Mouse (Mus musculus) heart, embryonic 10.5 days (tissue): ENCODE results near the gene Ncoa6. TPM values are rescaled to one million over a fixed set of nuclear protein-coding genes. Genes with fewer than 3 reads are reported as not detected.
A peak's percentile ranks its signal among the peaks of the same experiment; 100 is the strongest.

Experiments
- DNase-seq: peaks from one replicate; pipeline ENCODE4 v3.0.0-alpha.2; 2017; ENCODE audit warnings: low spot score
- H3K27ac ChIP-seq: fragments of 300-500 bp; sonication (generic); 2 replicates; pipeline ENCODE4 v1.5.1; 2016; ENCODE audit warnings: mild to moderate bottlenecking
- H3K27me3 ChIP-seq: fragments of 300-500 bp; sonication (generic); 2 replicates; pipeline ENCODE4 v1.6.1; 2016; ENCODE audit warnings: mild to moderate bottlenecking; ENCODE audit not compliant: poor library complexity, insufficient read depth, severe bottlenecking
- H3K36me3 ChIP-seq: fragments of 300-500 bp; sonication (generic); 2 replicates; pipeline ENCODE4 v1.6.1; 2016; ENCODE audit warnings: mild to moderate bottlenecking, moderate library complexity
- H3K4me1 ChIP-seq: fragments of 300-500 bp; sonication (generic); 2 replicates; pipeline ENCODE4 v1.6.1; 2016; ENCODE audit warnings: mild to moderate bottlenecking
- H3K4me3 ChIP-seq: fragments of 300-500 bp; sonication (generic); 2 replicates; pipeline ENCODE4 v1.5.1; 2016; ENCODE audit warnings: mild to moderate bottlenecking, moderate library complexity
- H3K9me3 ChIP-seq: fragments of 300-500 bp; sonication (generic); 2 replicates; pipeline ENCODE4 v1.6.1; 2016; ENCODE audit warnings: mild to moderate bottlenecking, moderate library complexity
- WGBS: fragments of 180-500 bp; shearing (Covaris S2); methylation state at CpG from one replicate; pipeline ENCODE4 v1.1.7; 2016; 5-methylcytosine and 5-hydroxymethylcytosine counted together
- polyA plus RNA-seq: library from polyadenylated mRNA; unstranded; fragments of >200 nt; fragmentation: Nextera tagmentation; extraction: Ambion mirVana; gene quantifications from 2 replicates; pipeline ENCODE4 v1.2.1, GENCODE M21; 2016

The Ncoa6 gene
- polyA plus RNA-seq, 1 experiment from 2014 or later, result 17.9 TPM

DNA sequence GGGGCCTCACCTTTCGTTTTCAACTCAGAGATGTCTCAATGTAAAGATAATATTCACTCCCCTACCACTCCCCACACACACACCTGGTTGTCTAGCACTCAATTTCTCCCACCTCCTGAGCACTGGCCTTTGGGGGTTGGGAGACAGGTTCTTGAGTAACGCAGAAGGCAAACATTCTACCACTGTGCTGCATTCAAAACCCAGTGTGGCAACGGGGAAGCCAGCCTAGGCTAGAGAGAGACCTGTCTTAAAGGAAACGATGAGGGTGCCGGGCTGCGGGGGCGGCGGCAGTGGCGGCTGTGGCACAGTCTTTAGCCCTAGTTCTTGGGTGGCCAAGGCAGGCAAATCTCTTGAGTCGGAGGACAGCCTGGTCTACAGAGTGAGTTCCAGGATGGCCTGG, 97.5 kb downstream of the Ncoa6 start:
- H3K27me3 ChIP-seq, result peaks cover 24% of the 10 kb centered on the region
- H3K4me3 ChIP-seq, result no peak overlapping the region
- H3K4me1 ChIP-seq, result peaks cover 14% of the 10 kb centered on the region
- no peak overlapping the region for H3K27ac ChIP-seq
- WGBS, result 79% methylated on average over 10 of the region's 10 CpGs
- no peaks in the 10 kb centered on the region for H3K9me3 ChIP-seq
- DNase-seq, result no peak
- H3K36me3 ChIP-seq, result no peaks in the 10 kb centered on the region

DNA sequence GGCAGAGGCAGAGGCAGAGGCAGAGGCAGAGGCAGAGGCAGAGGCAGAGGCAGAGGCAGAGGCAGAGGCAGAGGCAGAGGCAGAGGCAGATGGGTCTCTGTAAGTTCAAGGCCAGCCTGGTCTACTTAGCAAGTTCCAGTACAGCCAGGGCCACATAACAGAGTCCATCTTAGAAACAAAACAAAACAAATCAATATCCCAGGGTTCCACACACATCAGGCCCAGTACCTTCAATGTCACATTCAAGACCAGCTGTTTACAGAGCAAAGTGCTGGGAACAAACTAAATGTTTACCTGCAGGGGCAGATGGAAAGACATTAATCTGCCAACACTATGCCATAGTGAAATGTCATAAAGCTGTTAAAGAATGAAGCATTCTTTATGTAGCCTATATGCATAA, 99.2 kb downstream of the Ncoa6 start:
- no peak overlapping the region for H3K27ac ChIP-seq
- peaks cover 10% of the 10 kb centered on the region for H3K27me3 ChIP-seq

DNA sequence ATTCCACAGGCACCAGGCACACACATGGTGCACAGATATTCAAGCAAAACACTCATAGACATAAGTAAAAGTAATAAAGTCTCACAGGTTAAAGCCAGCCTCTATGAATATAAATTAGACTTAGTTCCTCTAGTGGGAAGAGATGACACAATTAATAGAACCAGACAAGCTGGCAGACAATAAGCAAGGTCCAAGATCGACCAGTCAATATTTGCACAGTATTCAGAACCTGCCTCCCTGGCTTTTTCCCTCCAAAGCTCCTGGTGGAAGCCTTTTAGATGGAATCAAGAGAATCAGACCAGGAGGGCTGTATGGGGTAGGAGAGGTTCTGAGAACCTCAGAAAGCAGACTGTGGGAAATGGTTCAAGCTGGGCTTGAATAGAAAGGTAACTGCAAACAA, 99.8 kb downstream of the Ncoa6 start:
- Histone ChIP-seq H3K27ac (no peak overlapping the region), H3K27me3 (peaks cover 4% of the 10 kb centered on the region; the same call in 1 of the 2 replicates), H3K36me3 (no peaks in the 10 kb centered on the region), H3K9me3 (no peaks in the 10 kb centered on the region), H3K4me3 (no peak overlapping the region), H3K4me1 (peaks cover 22% of the 10 kb centered on the region)
- no peak for DNase-seq
- 85% methylated on average over 1 of the region's 1 CpGs for WGBS

More for the DNA sequence above, 99.2 kb downstream of the Ncoa6 start:
- peaks cover 18% of the 10 kb centered on the region for H3K4me1 ChIP-seq
- H3K4me3 ChIP-seq, result no peak overlapping the region
- no peak for DNase-seq
- no peaks in the 10 kb centered on the region for H3K36me3 ChIP-seq
- no peaks in the 10 kb centered on the region for H3K9me3 ChIP-seq

DNA sequence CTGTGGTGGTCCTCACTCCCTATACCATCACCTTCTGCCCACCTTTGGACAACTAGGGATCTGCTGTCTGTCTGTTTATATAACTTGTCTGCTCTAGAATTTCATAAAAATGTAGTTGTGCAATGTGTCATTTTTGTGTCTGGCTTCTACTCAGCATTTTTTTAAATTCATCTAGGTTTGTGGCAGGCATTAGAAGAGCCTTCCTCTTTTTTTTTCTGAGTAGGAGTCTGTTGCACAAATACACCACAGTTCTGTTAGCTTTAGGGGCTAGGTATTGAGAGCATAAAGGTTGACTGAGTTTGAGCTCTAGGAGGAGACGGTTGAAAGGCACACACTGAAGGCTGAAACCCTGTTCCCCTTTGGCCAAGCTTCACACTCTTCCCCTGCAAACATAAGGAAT, 100.4 kb downstream of the Ncoa6 start:
- Histone ChIP-seq H3K4me3 (no peak overlapping the region), H3K36me3 (no peaks in the 10 kb centered on the region), H3K27ac (no peak overlapping the region), H3K9me3 (no peaks in the 10 kb centered on the region), H3K27me3 (peaks cover under 1% of the 10 kb centered on the region; the same call in 1 of the 2 replicates), H3K4me1 (peaks cover 22% of the 10 kb centered on the region)
- no peak for DNase-seq
- 79% methylated on average over 1 of the region's 1 CpGs for WGBS

DNA sequence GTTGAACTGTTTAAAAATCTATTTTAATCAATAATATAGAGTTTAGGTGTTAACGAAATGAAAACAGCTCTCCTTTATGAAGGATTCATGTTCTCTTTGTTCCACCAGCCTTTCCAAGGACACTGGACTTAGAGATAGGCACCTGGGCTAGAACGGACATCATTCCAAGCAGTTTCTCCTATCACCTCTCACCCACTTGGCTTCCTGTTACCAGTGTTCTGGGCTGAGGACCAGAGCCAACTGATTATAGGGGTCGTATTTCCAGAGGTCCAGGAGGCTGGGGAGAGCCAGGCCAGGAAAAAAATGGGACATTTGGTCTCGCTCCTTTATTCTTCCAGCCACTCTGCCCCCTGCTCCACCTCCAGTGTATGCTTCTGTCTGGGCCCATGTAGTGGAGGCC, 101.2 kb downstream of the Ncoa6 start:
- Histone ChIP-seq H3K27me3 (no peaks in the 10 kb centered on the region), H3K9me3 (no peaks in the 10 kb centered on the region), H3K36me3 (no peaks in the 10 kb centered on the region), H3K4me1 (peaks cover 22% of the 10 kb centered on the region), H3K4me3 (no peak overlapping the region), H3K27ac (peak overlapping the region; percentile 70)
- no peak for DNase-seq
- WGBS, result 37% methylated on average over 4 of the region's 4 CpGs

DNA sequence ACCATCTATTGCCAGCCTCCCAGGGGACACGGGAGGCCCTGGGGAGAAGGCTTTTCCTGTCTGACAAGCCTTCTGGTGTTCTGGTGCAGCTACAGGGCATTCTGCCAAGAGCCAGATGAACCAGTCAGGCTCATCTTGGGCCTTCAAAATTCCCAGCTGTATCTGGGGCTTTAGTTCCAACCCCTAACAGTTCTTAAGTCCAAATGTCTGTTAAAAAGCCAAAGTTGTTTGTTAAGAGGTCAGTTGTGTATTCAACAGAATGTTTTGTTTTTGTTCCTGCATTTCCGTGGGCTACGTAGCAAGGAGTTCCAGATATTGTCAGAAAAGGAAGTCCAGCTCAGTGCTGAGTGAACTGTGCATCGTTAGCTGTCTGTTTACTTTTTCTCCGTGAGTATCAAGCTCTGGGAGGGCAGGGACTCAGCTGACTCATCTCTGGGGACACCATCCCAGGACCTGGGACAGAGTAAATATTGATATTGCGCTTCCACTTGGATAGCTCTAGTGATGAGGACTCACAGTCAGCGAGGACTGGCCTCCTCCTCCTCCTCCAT, 104.3 kb downstream of the Ncoa6 start:
- Histone ChIP-seq H3K27ac (peak overlapping the region; percentile 56; the same call in 1 of the 2 replicates), H3K36me3 (no peaks in the 10 kb centered on the region), H3K9me3 (no peaks in the 10 kb centered on the region), H3K27me3 (no peaks in the 10 kb centered on the region), H3K4me1 (peaks cover 22% of the 10 kb centered on the region), H3K4me3 (no peak overlapping the region)
- no peak for DNase-seq
- WGBS, result 45% methylated on average over 7 of the region's 7 CpGs

DNA sequence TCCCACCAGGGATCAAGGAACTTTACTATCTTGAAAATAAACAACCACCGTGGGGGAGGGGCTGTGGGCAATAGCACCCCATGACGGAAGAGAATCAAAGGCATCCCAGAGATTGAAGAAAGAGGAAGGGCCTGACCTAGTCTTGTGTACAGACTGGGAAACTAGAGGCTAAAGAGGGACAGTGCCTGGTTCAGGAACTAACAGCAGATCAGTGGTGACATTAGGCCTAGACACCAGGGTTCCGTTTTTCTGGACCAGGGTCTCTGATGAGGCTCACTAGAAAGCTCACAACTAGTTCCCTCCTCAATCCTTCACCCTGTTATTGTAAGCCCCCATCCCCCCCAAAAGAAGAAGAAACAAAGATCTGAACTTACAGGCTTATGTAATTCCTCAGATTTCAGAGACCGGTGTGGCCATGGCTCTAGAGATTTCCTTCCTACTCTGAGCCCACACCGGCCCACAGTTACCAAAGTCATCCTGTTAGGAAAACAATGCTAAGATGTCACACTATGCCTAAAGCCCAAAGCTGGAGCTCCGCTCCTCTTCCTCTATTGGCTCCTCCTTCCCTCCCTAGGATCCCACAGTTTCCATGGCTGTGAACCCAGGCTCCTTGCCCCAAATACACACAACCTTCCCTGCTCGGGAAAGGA, 105.9 kb downstream of the Ncoa6 start:
- no peak for DNase-seq
- 70% methylated on average over 7 of the region's 7 CpGs for WGBS
- no peak overlapping the region for H3K27ac ChIP-seq

DNA sequence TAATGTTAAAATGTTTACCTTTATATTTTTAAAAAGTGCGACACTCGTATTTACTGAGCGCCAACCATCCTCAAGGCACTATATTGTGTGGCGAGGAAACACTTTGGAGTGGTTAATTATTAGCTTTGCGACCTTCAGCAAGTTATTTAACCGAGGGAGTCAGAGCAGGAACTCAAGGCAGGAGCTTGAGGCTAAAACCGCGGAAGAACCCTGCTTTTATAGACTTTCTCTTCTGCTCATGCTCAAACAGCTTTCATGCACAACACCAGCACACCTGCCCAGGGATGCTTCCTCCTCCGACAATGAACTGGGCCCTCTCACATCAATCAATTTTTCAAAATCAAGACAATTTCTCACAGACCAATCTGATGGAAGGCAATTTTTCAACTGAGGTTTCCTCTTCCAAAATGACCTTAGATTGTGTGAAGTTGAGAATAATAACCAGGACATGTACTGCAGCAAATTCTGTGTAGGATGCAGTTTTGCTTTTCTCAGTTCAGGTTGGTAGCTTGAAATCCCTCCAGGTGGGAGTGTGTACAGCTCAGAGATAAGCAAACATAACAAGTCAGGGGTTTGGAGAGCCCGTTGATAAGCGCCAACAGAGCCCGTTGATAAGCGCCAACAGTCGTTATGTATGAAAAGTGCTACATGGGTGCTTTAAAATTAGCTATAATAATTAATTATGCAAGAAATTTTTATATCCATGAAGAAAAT, 115.9 kb downstream of the Ncoa6 start:
- peak overlapping the region; percentile 91 for H3K27ac ChIP-seq
- DNase-seq, result no peak
- no peaks in the 10 kb centered on the region for H3K27me3 ChIP-seq

More for the DNA sequence above, 105.9 kb downstream of the Ncoa6 start:
- H3K4me1 ChIP-seq, result peaks cover 20% of the 10 kb centered on the region
- H3K4me3 ChIP-seq, result no peak overlapping the region
- peaks cover 4% of the 10 kb centered on the region; the same call in 1 of the 2 replicates for H3K27me3 ChIP-seq
- no peaks in the 10 kb centered on the region for H3K36me3 ChIP-seq
- H3K9me3 ChIP-seq, result no peaks in the 10 kb centered on the region

DNA sequence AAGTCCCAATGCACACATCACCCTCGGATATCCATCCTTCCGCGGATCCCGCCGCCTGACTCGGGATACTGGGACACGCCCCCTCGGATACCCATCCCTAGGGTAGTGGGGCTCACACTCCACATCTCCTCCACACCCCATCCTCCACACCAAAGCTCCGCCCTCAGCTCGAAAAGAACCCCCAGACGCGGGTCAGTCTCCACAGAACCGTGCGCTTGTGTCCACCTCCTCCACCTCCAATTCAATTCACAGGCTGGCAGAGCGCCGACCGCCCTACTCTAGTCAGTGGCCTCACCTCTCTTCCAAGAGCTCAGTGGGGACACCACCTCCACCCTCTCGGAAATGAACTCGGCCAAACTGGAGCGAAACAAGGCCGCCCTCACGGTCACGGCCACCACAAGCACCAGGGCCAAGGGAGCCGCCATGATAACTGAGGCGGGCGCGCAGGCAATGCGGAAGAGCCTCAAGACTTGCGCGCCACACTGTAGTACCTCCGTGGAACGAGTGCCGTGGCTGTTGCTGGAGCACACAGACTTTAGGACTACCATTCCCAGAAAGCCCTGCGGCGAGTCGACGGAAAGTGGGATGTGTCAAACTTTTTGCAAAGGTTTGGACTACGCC, 116.6 kb downstream of the Ncoa6 start, which contains the start of gene Pigu:
Gene Pigu (minus strand): TSS at position 460 of the 621 bp plus-strand sequence.
- no peaks in the 10 kb centered on the region for H3K36me3 ChIP-seq
- peak within 1 kb of the TSS; percentile 91 for H3K27ac ChIP-seq
- DNase-seq, result peak; percentile 98
- H3K9me3 ChIP-seq, result no peaks in the 10 kb centered on the region
- H3K4me3 ChIP-seq, result peak within 1 kb of the TSS; percentile 89
- H3K4me1 ChIP-seq, result peaks cover 9% of the 10 kb centered on the region; the same call in 1 of the 2 replicates
- no peaks in the 10 kb centered on the region for H3K27me3 ChIP-seq
- under 1% methylated on average over 38 of the region's 38 CpGs for WGBS

More for the DNA sequence above, 115.9 kb downstream of the Ncoa6 start:
- 27% methylated on average over 14 of the region's 14 CpGs for WGBS
- Histone ChIP-seq H3K4me1 (peaks cover 9% of the 10 kb centered on the region; the same call in 1 of the 2 replicates), H3K4me3 (peak overlapping the region; percentile 89), H3K9me3 (no peaks in the 10 kb centered on the region), H3K36me3 (no peaks in the 10 kb centered on the region)

DNA sequence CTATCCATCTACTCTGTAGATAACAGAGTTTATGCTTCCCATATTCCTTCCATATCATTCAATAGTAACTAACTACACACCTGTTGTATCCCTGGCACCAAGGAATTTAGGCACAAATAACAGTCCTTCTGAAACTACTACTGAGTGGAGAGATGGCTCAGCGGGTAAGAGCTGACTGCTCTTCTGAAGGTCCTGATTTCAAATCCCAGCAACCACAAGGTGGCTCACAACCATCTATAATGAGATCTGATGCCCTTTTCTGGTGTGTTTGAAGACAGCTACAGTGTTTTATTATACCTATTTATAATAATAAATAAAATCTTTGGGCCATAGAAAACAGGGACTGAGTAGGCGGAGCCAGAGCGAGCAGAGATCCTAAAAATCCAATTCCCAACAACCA, 119.3 kb downstream of the Ncoa6 start:
- Histone ChIP-seq H3K27me3 (no peaks in the 10 kb centered on the region), H3K36me3 (peaks cover 7% of the 10 kb centered on the region), H3K9me3 (no peaks in the 10 kb centered on the region), H3K4me1 (peaks cover 9% of the 10 kb centered on the region; the same call in 1 of the 2 replicates), H3K27ac (no peak overlapping the region), H3K4me3 (no peak overlapping the region)
- no peak for DNase-seq
- WGBS, result 85% methylated on average over 3 of the region's 3 CpGs

DNA sequence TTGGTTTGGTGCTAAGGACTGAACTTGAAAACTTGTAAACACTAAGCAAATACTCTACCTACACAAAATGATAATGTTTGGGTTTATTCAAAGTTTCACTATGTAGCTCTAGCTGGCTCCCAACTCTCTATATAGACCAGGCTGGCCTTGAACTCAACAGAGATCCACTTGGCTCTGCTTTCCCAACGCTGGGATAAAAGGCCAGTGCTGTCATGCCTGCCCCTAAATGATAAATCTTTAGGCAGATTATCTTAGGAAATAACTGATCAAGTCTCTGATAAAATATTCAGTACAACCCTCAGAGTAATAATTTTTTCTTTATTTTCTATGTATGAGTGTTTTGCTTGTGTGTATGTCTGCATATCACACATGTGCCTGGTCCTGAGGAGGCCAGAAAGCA, 127.0 kb downstream of the Ncoa6 start:
- Histone ChIP-seq H3K27me3 (no peaks in the 10 kb centered on the region), H3K36me3 (peaks cover 32% of the 10 kb centered on the region), H3K9me3 (no peaks in the 10 kb centered on the region), H3K27ac (no peak overlapping the region), H3K4me1 (no peaks in the 10 kb centered on the region), H3K4me3 (no peak overlapping the region)
- WGBS, result 80% methylated on average over 1 of the region's 1 CpGs
- DNase-seq, result no peak
